Mouse (Mus musculus) intestine, embryonic 16.5 days (tissue): ENCODE data around the gene Arhgap25. TPM values are rescaled to one million over a fixed set of nuclear protein-coding genes. Genes with fewer than 3 reads are reported as not detected.
A peak's percentile ranks its signal among the peaks of the same experiment; 100 is the strongest.
"Not testable (repeated sequence)": the region's sequence is repeated elsewhere in the genome, so short reads cannot be mapped to it uniquely, and the experiment has no call there.

Experiments
- ATAC-seq: fragments of 200-750 bp; cut with Nextera tagmentation; 2 replicates; pipeline ENCODE4 v1.8.0; 2017; ENCODE audit warnings: moderate TSS enrichment, moderate library complexity
- H3K27ac ChIP-seq: fragments of 300-500 bp; sonication (generic); 2 replicates; pipeline ENCODE4 v1.5.1; 2014; ENCODE audit warnings: mild to moderate bottlenecking, low read length
- H3K27me3 ChIP-seq: fragments of 300-500 bp; sonication (generic); replicated peaks from 2 replicates; pipeline ENCODE4 v1.6.1; 2014; ENCODE audit warnings: low read length, control low read depth, mixed read lengths; ENCODE audit not compliant: control insufficient read depth, insufficient read depth
- H3K36me3 ChIP-seq: fragments of 300-500 bp; sonication (generic); 2 replicates; pipeline ENCODE4 v1.6.1; 2014; ENCODE audit warnings: low read length, control low read depth; ENCODE audit not compliant: control insufficient read depth, insufficient read depth
- H3K4me1 ChIP-seq: fragments of 300-500 bp; sonication (generic); 2 replicates; pipeline ENCODE4 v1.6.1; 2014; ENCODE audit warnings: low read length, control low read depth, mixed read lengths; ENCODE audit not compliant: control insufficient read depth, insufficient read depth
- H3K4me2 ChIP-seq: fragments of 300-500 bp; sonication (generic); 2 replicates; pipeline ENCODE4 v1.6.1; 2014; ENCODE audit warnings: low read depth, low read length, control low read depth
- H3K4me3 ChIP-seq: fragments of 300-500 bp; sonication (generic); 2 replicates; pipeline ENCODE4 v1.5.1; 2014; ENCODE audit warnings: mild to moderate bottlenecking, low read length
- H3K9ac ChIP-seq: fragments of 300-500 bp; sonication (generic); 2 replicates; pipeline ENCODE4 v1.6.1; 2014; ENCODE audit warnings: low read depth, low read length
- H3K9me3 ChIP-seq: fragments of 300-500 bp; sonication (generic); 2 replicates; pipeline ENCODE4 v1.6.1; 2016; ENCODE audit warnings: low read length, control low read depth; ENCODE audit not compliant: control insufficient read depth
- WGBS: fragments of 180-500 bp; shearing (Covaris S2); extraction: QIAGEN DNeasy Blood & Tissue Kit; methylation state at CpG from one replicate; pipeline ENCODE4 v1.1.7; 2014; 5-methylcytosine and 5-hydroxymethylcytosine counted together
- polyA plus RNA-seq: library from polyadenylated mRNA; unstranded; fragments of >200 nt; fragmentation: Nextera tagmentation; extraction: Ambion mirVana; gene quantifications from 2 replicates; pipeline ENCODE4 v1.2.1, GENCODE M21; 2015

Gene Arhgap25
- 3.4 and 4.2 TPM in 2 replicates for polyA plus RNA-seq

- Histone ChIP-seq H3K4me3 (no peak within 1 kb of the TSS), H3K9ac (0 out of 2 replicates have a peak within 1 kb of the TSS, but pooled peaks have one; percentile 29), H3K36me3 (no peaks in the 10 kb centered on the region), H3K4me2 (no peak within 1 kb of the TSS), H3K27me3 (no peaks in the 10 kb centered on the region), H3K9me3 (no peaks in the 10 kb centered on the region), H3K4me1 (no peaks in the 10 kb centered on the region; the same call in 1 of the 2 replicates), H3K27ac (peak within 1 kb of the TSS; percentile 19; the same call in 1 of the 2 replicates)
- 53% methylated on average over 14 of the region's 14 CpGs for WGBS
- no peak for ATAC-seq
These were observed at the start of gene Arhgap25 for GRCm38 (mm10) chr6:87532953-87533710. Gene Arhgap25 (minus strand): TSS chr6:87533259.

- Histone ChIP-seq H3K27me3 (no peaks in the 10 kb centered on the region), H3K27ac (0 out of 2 replicates have a peak overlapping the region, but pooled peaks have one; percentile 1), H3K36me3 (no peaks in the 10 kb centered on the region), H3K9ac (no peak overlapping the region), H3K4me1 (peaks cover 6% of the 10 kb centered on the region), H3K4me3 (no peak overlapping the region), H3K9me3 (no peaks in the 10 kb centered on the region), H3K4me2 (no peak overlapping the region)
- peak; percentile 87 for ATAC-seq
- 39% methylated on average over 6 of the region's 6 CpGs for WGBS
These were observed 49.4 kb upstream of the Arhgap25 start for GRCm38 (mm10) chr6:87582456-87582855.

- Histone ChIP-seq H3K9me3 (no peaks in the 10 kb centered on the region), H3K27ac (no peak overlapping the region)
- 87% methylated on average over 18 of the region's 18 CpGs for WGBS
These were observed 48.5 kb upstream of the Arhgap25 start for GRCm38 (mm10) chr6:87581581-87581980.

GRCm38 (mm10) chr6:87581071-87581470 lies 48.0 kb upstream of the Arhgap25 start:
- no peaks in the 10 kb centered on the region for H3K27me3 ChIP-seq
- H3K4me3 ChIP-seq: no peak overlapping the region
- ATAC-seq: no peak
- no peaks in the 10 kb centered on the region for H3K9me3 ChIP-seq
- H3K27ac ChIP-seq: no peak overlapping the region
- 86% methylated on average over 15 of the region's 15 CpGs for WGBS
- no peaks in the 10 kb centered on the region for H3K36me3 ChIP-seq
- no peak overlapping the region for H3K9ac ChIP-seq
- peaks cover 15% of the 10 kb centered on the region for H3K4me1 ChIP-seq
- H3K4me2 ChIP-seq: no peak overlapping the region

More at GRCm38 (mm10) chr6:87581581-87581980, 48.5 kb upstream of the Arhgap25 start:
- no peak for ATAC-seq
- Histone ChIP-seq H3K4me3 (no peak overlapping the region), H3K9ac (no peak overlapping the region), H3K27me3 (no peaks in the 10 kb centered on the region), H3K36me3 (no peaks in the 10 kb centered on the region), H3K4me2 (no peak overlapping the region), H3K4me1 (peaks cover 11% of the 10 kb centered on the region)

- H3K9me3 ChIP-seq: no peaks in the 10 kb centered on the region
- H3K4me2 ChIP-seq: no peak overlapping the region
- no peaks in the 10 kb centered on the region for H3K36me3 ChIP-seq
- H3K9ac ChIP-seq: no peak overlapping the region
- peaks cover 17% of the 10 kb centered on the region for H3K4me1 ChIP-seq
- WGBS: 44% methylated on average over 9 of the region's 9 CpGs
- no peak overlapping the region for H3K27ac ChIP-seq
- ATAC-seq: no peak
- H3K4me3 ChIP-seq: no peak overlapping the region
- no peaks in the 10 kb centered on the region for H3K27me3 ChIP-seq
These were observed 45.2 kb upstream of the Arhgap25 start for GRCm38 (mm10) chr6:87578247-87578646.

- Histone ChIP-seq H3K4me2 (no peak overlapping the region), H3K27me3 (no peaks in the 10 kb centered on the region), H3K4me3 (no peak overlapping the region), H3K36me3 (no peaks in the 10 kb centered on the region), H3K4me1 (peaks cover 13% of the 10 kb centered on the region; the same call in 1 of the 2 replicates), H3K27ac (0 out of 2 replicates have a peak overlapping the region, but pooled peaks have one; percentile 26), H3K9ac (no peak overlapping the region), H3K9me3 (no peaks in the 10 kb centered on the region)
- 36% methylated on average over 4 of the region's 4 CpGs for WGBS
- peak; percentile 68 for ATAC-seq
These were observed 43.7 kb upstream of the Arhgap25 start for GRCm38 (mm10) chr6:87576648-87577330.

GRCm38 (mm10) chr6:87571863-87572262 lies 38.8 kb upstream of the Arhgap25 start:
- peaks cover 18% of the 10 kb centered on the region for H3K4me1 ChIP-seq
- not testable (repeated sequence) for H3K4me2 ChIP-seq, H3K36me3 ChIP-seq, H3K27ac ChIP-seq, H3K27me3 ChIP-seq, H3K9me3 ChIP-seq, H3K4me3 ChIP-seq, H3K9ac ChIP-seq
- ATAC-seq: peak; percentile 57; the same call in 1 of the 2 replicates

- Histone ChIP-seq H3K36me3 (no peaks in the 10 kb centered on the region), H3K9me3 (no peaks in the 10 kb centered on the region), H3K4me2 (no peak overlapping the region), H3K4me3 (no peak overlapping the region), H3K9ac (no peak overlapping the region), H3K27me3 (no peaks in the 10 kb centered on the region), H3K4me1 (peaks cover 10% of the 10 kb centered on the region), H3K27ac (no peak overlapping the region)
- ATAC-seq: peak; percentile 74
- WGBS: 51% methylated on average over 9 of the region's 9 CpGs
These were observed 34.9 kb upstream of the Arhgap25 start for GRCm38 (mm10) chr6:87567686-87568593.

- no peak overlapping the region for H3K27ac ChIP-seq
These were observed 32.1 kb upstream of the Arhgap25 start for GRCm38 (mm10) chr6:87565166-87565565.

More at GRCm38 (mm10) chr6:87565166-87565565, 32.1 kb upstream of the Arhgap25 start:
- Histone ChIP-seq H3K4me1 (peaks cover 10% of the 10 kb centered on the region), H3K27me3 (no peaks in the 10 kb centered on the region), H3K36me3 (no peaks in the 10 kb centered on the region), H3K9ac (no peak overlapping the region), H3K9me3 (no peaks in the 10 kb centered on the region), H3K4me3 (no peak overlapping the region), H3K4me2 (no peak overlapping the region)
- ATAC-seq: no peak
- 74% methylated on average over 5 of the region's 5 CpGs for WGBS
